Mouse (Mus musculus): ENCODE data around the gene Smim15.

The Smim15 gene

GRCm38 (mm10) chr13:108044222-108044941 lies at the start of gene Smim15:
Gene Smim15, plus strand, starts transcription at chr13:108044446.
- DNase-seq: peak; percentile 92

GRCm38 (mm10) chr13:107995211-107995610 lies 49.0 kb upstream of the Smim15 start:
- no peak for DNase-seq

- no peak for DNase-seq
Measured at GRCm38 (mm10) chr13:107996301-107996700, 47.9 kb upstream of the Smim15 start.

GRCm38 (mm10) chr13:108007861-108008260 lies 36.4 kb upstream of the Smim15 start:
- DNase-seq: no peak

- DNase-seq: no peak
Measured at GRCm38 (mm10) chr13:108013110-108013509, 31.1 kb upstream of the Smim15 start.

GRCm38 (mm10) chr13:108013839-108014238 lies 30.4 kb upstream of the Smim15 start:
- peak; percentile 34 for DNase-seq

GRCm38 (mm10) chr13:108015166-108015565 lies 29.1 kb upstream of the Smim15 start:
- DNase-seq: no peak

- DNase-seq: no peak
Measured at GRCm38 (mm10) chr13:108017349-108017748, 26.9 kb upstream of the Smim15 start.

- DNase-seq: no peak
Measured at GRCm38 (mm10) chr13:108025802-108026201, 18.4 kb upstream of the Smim15 start.

GRCm38 (mm10) chr13:108032789-108033188 lies 11.5 kb upstream of the Smim15 start:
- no peak for DNase-seq

- DNase-seq: peak; percentile 45
Measured at GRCm38 (mm10) chr13:108039375-108039774, 4.9 kb upstream of the Smim15 start.

GRCm38 (mm10) chr13:108039902-108040301 lies 4.3 kb upstream of the Smim15 start:
- no peak for DNase-seq

- DNase-seq: no peak
Measured at GRCm38 (mm10) chr13:108040451-108040850, 3.8 kb upstream of the Smim15 start.

GRCm38 (mm10) chr13:108041358-108041757 lies 2.9 kb upstream of the Smim15 start:
- peak; percentile 68 for DNase-seq

- peak; percentile 76 for DNase-seq
Measured at GRCm38 (mm10) chr13:108043431-108044221, 620 bp upstream of the Smim15 start.

GRCm38 (mm10) chr13:108045646-108046045 lies 1.4 kb downstream of the Smim15 start:
- DNase-seq: no peak

GRCm38 (mm10) chr13:108046071-108046470 lies 1.8 kb downstream of the Smim15 start:
- DNase-seq: no peak

- no peak for DNase-seq
Measured at GRCm38 (mm10) chr13:108046891-108047290, 2.6 kb downstream of the Smim15 start.

GRCm38 (mm10) chr13:108047364-108047763 lies 3.1 kb downstream of the Smim15 start:
- DNase-seq: no peak

GRCm38 (mm10) chr13:108056896-108057295 lies 12.7 kb downstream of the Smim15 start:
- DNase-seq: no peak

GRCm38 (mm10) chr13:108060286-108060885 lies 16.1 kb downstream of the Smim15 start:
- no peak for DNase-seq

GRCm38 (mm10) chr13:108060936-108061578 lies 16.8 kb downstream of the Smim15 start:
- no peak for DNase-seq

- no peak for DNase-seq
Measured at GRCm38 (mm10) chr13:108062900-108063299, 18.7 kb downstream of the Smim15 start.

Measured in kidney, adult 18-20 months (tissue).